Mouse (Mus musculus) limb, embryonic 12.5 days (tissue): Measurements from ENCODE around the gene S100a3. TPM values are rescaled to one million over a fixed set of nuclear protein-coding genes. Genes with fewer than 3 reads are reported as not detected.

Source experiments
- ATAC-seq: fragments of 200-750 bp; cut with Nextera tagmentation; 2 replicates; pipeline ENCODE4 v1.8.0; 2017; ENCODE audit warnings: low read depth, moderate TSS enrichment; ENCODE audit not compliant: insufficient number of reproducible peaks, insufficient read depth, low FRiP score, low TSS enrichment
- H3K27ac ChIP-seq: fragments of 300-500 bp; sonication (generic); 2 replicates; pipeline ENCODE4 v1.5.1; 2016; ENCODE audit warnings: mild to moderate bottlenecking, moderate library complexity
- H3K27me3 ChIP-seq: fragments of 300-500 bp; sonication (generic); 2 replicates; pipeline ENCODE4 v1.6.1; 2016; ENCODE audit warnings: mild to moderate bottlenecking, moderate library complexity
- H3K36me3 ChIP-seq: fragments of 300-500 bp; sonication (generic); 2 replicates; pipeline ENCODE4 v1.6.1; 2016; ENCODE audit warnings: mild to moderate bottlenecking, moderate library complexity
- H3K4me1 ChIP-seq: fragments of 300-500 bp; sonication (generic); replicated peaks from 2 replicates; pipeline ENCODE4 v1.6.1; 2016
- H3K4me2 ChIP-seq: fragments of 300-500 bp; sonication (generic); 2 replicates; pipeline ENCODE4 v1.6.1; 2016; ENCODE audit warnings: mild to moderate bottlenecking, moderate library complexity
- H3K4me3 ChIP-seq: fragments of 300-500 bp; sonication (generic); replicated peaks from 2 replicates; pipeline ENCODE4 v1.5.1; 2016; ENCODE audit warnings: mild to moderate bottlenecking
- H3K9ac ChIP-seq: fragments of 300-500 bp; sonication (generic); replicated peaks from 2 replicates; pipeline ENCODE4 v1.6.1; 2016; ENCODE audit warnings: mild to moderate bottlenecking, moderate library complexity
- H3K9me3 ChIP-seq: fragments of 300-500 bp; sonication (generic); 2 replicates; pipeline ENCODE4 v1.6.1; 2016; ENCODE audit warnings: mild to moderate bottlenecking, moderate library complexity
- WGBS: fragments of 180-500 bp; shearing (Covaris S2); methylation state at CpG from one replicate; pipeline ENCODE4 v1.1.7; 2016; 5-methylcytosine and 5-hydroxymethylcytosine counted together
- polyA plus RNA-seq: library from polyadenylated mRNA; unstranded; fragments of >200 nt; fragmentation: Nextera tagmentation; extraction: Ambion mirVana; gene quantifications from 2 replicates; pipeline ENCODE4 v1.2.1, GENCODE M21; 2016

S100a3 gene
- polyA plus RNA-seq: 0.06 and 0.16 TPM in 2 replicates

- ATAC-seq: no peak
- no peak within 1 kb of the TSS for H3K27ac ChIP-seq
- no peak within 1 kb of the TSS for H3K4me3 ChIP-seq
Observed at GRCm38 (mm10) chr3:90560008-90560628, at the start of gene S100a3. Gene S100a3, plus strand, starts transcription at chr3:90560578.

GRCm38 (mm10) chr3:90512276-90512675, 48.1 kb upstream of the S100a3 start:
- 83% methylated on average over 5 of the region's 5 CpGs for WGBS
- Histone ChIP-seq H3K27ac (no peak overlapping the region), H3K9ac (no peak overlapping the region), H3K4me3 (no peak overlapping the region), H3K4me2 (no peak overlapping the region), H3K36me3 (peaks cover 8% of the 10 kb centered on the region), H3K4me1 (peaks cover 22% of the 10 kb centered on the region), H3K27me3 (peaks cover 25% of the 10 kb centered on the region), H3K9me3 (no peaks in the 10 kb centered on the region)
- no peak for ATAC-seq

More at GRCm38 (mm10) chr3:90560008-90560628, at the start of gene S100a3:
- Histone ChIP-seq H3K4me2 (no peak within 1 kb of the TSS), H3K36me3 (no peaks in the 10 kb centered on the region), H3K4me1 (no peaks in the 10 kb centered on the region), H3K9ac (no peak within 1 kb of the TSS), H3K9me3 (no peaks in the 10 kb centered on the region), H3K27me3 (no peaks in the 10 kb centered on the region)
- WGBS: 61% methylated on average over 6 of the region's 6 CpGs

- Histone ChIP-seq H3K27me3 (peaks cover 25% of the 10 kb centered on the region), H3K27ac (no peak overlapping the region), H3K4me2 (0 out of 2 replicates have a peak overlapping the region, but pooled peaks have one; percentile 74), H3K9ac (no peak overlapping the region), H3K9me3 (no peaks in the 10 kb centered on the region), H3K36me3 (0 out of 2 replicates have a peak, but pooled peaks cover 4% of the 10 kb centered on the region), H3K4me1 (peaks cover 14% of the 10 kb centered on the region), H3K4me3 (no peak overlapping the region)
- WGBS: 77% methylated on average over 9 of the region's 9 CpGs
- ATAC-seq: no peak
Observed at GRCm38 (mm10) chr3:90512948-90513642, 47.3 kb upstream of the S100a3 start.

GRCm38 (mm10) chr3:90513796-90514590, 46.4 kb upstream of the S100a3 start, which contains the start of the genes S100a1 and S100a13:
Gene S100a1, minus strand, starts transcription at chr3:90514392.
Gene S100a13, plus strand, starts transcription at chr3:90514435.
- 5% methylated on average over 25 of the region's 25 CpGs for WGBS
- Histone ChIP-seq H3K4me2 (peak within 1 kb of the TSS; percentile 74), H3K4me1 (peaks cover 11% of the 10 kb centered on the region; the same call in 1 of the 2 replicates), H3K27ac (no peak within 1 kb of the TSS), H3K27me3 (peaks cover 25% of the 10 kb centered on the region), H3K9me3 (no peaks in the 10 kb centered on the region), H3K36me3 (0 out of 2 replicates have a peak, but pooled peaks cover 4% of the 10 kb centered on the region), H3K4me3 (peak within 1 kb of the TSS; percentile 35), H3K9ac (peak within 1 kb of the TSS; percentile 46)
- ATAC-seq: no peak

- Histone ChIP-seq H3K9me3 (no peaks in the 10 kb centered on the region), H3K36me3 (0 out of 2 replicates have a peak, but pooled peaks cover 4% of the 10 kb centered on the region), H3K27ac (no peak overlapping the region), H3K4me2 (peak overlapping the region; percentile 74), H3K27me3 (peaks cover 25% of the 10 kb centered on the region), H3K4me3 (peak overlapping the region; percentile 35), H3K4me1 (peaks cover 11% of the 10 kb centered on the region; the same call in 1 of the 2 replicates), H3K9ac (peak overlapping the region; percentile 46; the same call in 1 of the 2 replicates)
- ATAC-seq: peak; percentile 56; the same call in 1 of the 2 replicates
- 2% methylated on average over 10 of the region's 10 CpGs for WGBS
Observed at GRCm38 (mm10) chr3:90514691-90515090, 45.7 kb upstream of the S100a3 start.

- 0 out of 2 replicates have a peak, but pooled peaks cover 4% of the 10 kb centered on the region for H3K36me3 ChIP-seq
- no peaks in the 10 kb centered on the region for H3K9me3 ChIP-seq
- WGBS: 42% methylated on average over 1 of the region's 1 CpGs
- H3K27me3 ChIP-seq: peaks cover 25% of the 10 kb centered on the region
- peak overlapping the region; percentile 35 for H3K4me3 ChIP-seq
- H3K27ac ChIP-seq: no peak overlapping the region
- ATAC-seq: 0 out of 2 replicates have a peak, but pooled peaks have one; percentile 11
- peaks cover 11% of the 10 kb centered on the region; the same call in 1 of the 2 replicates for H3K4me1 ChIP-seq
- peak overlapping the region; percentile 74 for H3K4me2 ChIP-seq
- peak overlapping the region; percentile 46; the same call in 1 of the 2 replicates for H3K9ac ChIP-seq
Observed at GRCm38 (mm10) chr3:90515242-90515641, 45.1 kb upstream of the S100a3 start.

GRCm38 (mm10) chr3:90515789-90516188, 44.6 kb upstream of the S100a3 start:
- Histone ChIP-seq H3K4me2 (no peak overlapping the region), H3K4me1 (peaks cover 11% of the 10 kb centered on the region; the same call in 1 of the 2 replicates), H3K27me3 (peaks cover 25% of the 10 kb centered on the region), H3K36me3 (0 out of 2 replicates have a peak, but pooled peaks cover 4% of the 10 kb centered on the region), H3K9ac (no peak overlapping the region), H3K27ac (no peak overlapping the region), H3K9me3 (no peaks in the 10 kb centered on the region), H3K4me3 (no peak overlapping the region)
- 87% methylated on average over 4 of the region's 4 CpGs for WGBS
- no peak for ATAC-seq

- WGBS: 81% methylated on average over 4 of the region's 4 CpGs
- H3K27ac ChIP-seq: no peak overlapping the region
- peaks cover 11% of the 10 kb centered on the region; the same call in 1 of the 2 replicates for H3K4me1 ChIP-seq
- H3K9ac ChIP-seq: no peak overlapping the region
- no peak overlapping the region for H3K4me3 ChIP-seq
- H3K36me3 ChIP-seq: no peaks in the 10 kb centered on the region
- peaks cover 17% of the 10 kb centered on the region for H3K27me3 ChIP-seq
- no peaks in the 10 kb centered on the region for H3K9me3 ChIP-seq
- no peak for ATAC-seq
- H3K4me2 ChIP-seq: no peak overlapping the region
Observed at GRCm38 (mm10) chr3:90517711-90518110, 42.7 kb upstream of the S100a3 start.

- H3K4me1 ChIP-seq: no peaks in the 10 kb centered on the region
Observed at GRCm38 (mm10) chr3:90525421-90525820, 35.0 kb upstream of the S100a3 start.

GRCm38 (mm10) chr3:90526076-90526475, 34.3 kb upstream of the S100a3 start:
- no peak overlapping the region for H3K4me2 ChIP-seq
- H3K9me3 ChIP-seq: no peaks in the 10 kb centered on the region
- no peak overlapping the region for H3K27ac ChIP-seq
- 0 out of 2 replicates have a peak, but pooled peaks cover 7% of the 10 kb centered on the region for H3K27me3 ChIP-seq
- no peak overlapping the region for H3K9ac ChIP-seq
- no peak overlapping the region for H3K4me3 ChIP-seq
- no peaks in the 10 kb centered on the region for H3K4me1 ChIP-seq
- no peak for ATAC-seq
- WGBS: 69% methylated on average over 2 of the region's 2 CpGs
- H3K36me3 ChIP-seq: no peaks in the 10 kb centered on the region

More at GRCm38 (mm10) chr3:90525421-90525820, 35.0 kb upstream of the S100a3 start:
- 0 out of 2 replicates have a peak, but pooled peaks cover 7% of the 10 kb centered on the region for H3K27me3 ChIP-seq
- H3K9me3 ChIP-seq: no peaks in the 10 kb centered on the region
- no peak for ATAC-seq
- 69% methylated on average over 4 of the region's 4 CpGs for WGBS
- H3K9ac ChIP-seq: no peak overlapping the region
- H3K4me3 ChIP-seq: no peak overlapping the region
- no peak overlapping the region for H3K4me2 ChIP-seq
- no peak overlapping the region for H3K27ac ChIP-seq
- no peaks in the 10 kb centered on the region for H3K36me3 ChIP-seq
